Mouse (Mus musculus) frontal cortex, postnatal 14 days (tissue): ENCODE measurements at regions not wholly inside any gene's neighbourhood (a gene's known extent, or its start where the extent isn't known, plus 50 kb on each side); places are given as distances from the start of the nearest gene placed in this dataset.

ENCODE experiments used
- DNase-seq, 2 experiments: peaks; one replicate each; pipeline ENCODE4 v3.0.0; 2022; ENCODE audit warnings: low spot score in 2 of 2

DNA sequence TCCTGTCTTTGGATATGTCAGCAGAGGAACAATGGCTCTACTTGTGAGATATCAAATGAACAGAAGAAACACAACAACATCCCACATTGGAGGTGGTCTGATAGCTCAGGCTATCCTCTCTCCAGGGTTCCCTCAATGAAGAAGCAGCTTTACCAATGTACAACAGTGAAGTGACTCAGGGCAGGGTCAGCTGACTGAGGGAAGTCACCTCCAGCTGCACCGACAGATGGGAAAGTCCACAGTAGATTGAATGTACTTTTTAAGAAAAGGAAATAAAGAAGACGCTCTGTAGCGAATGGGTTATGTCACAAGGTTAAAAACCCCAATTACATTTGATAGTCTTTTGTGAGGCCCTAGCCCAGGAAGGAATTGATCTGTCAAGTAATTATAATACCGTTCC is 62.6 kb upstream of the Tnfaip3 start:
- no peak for DNase-seq

DNA sequence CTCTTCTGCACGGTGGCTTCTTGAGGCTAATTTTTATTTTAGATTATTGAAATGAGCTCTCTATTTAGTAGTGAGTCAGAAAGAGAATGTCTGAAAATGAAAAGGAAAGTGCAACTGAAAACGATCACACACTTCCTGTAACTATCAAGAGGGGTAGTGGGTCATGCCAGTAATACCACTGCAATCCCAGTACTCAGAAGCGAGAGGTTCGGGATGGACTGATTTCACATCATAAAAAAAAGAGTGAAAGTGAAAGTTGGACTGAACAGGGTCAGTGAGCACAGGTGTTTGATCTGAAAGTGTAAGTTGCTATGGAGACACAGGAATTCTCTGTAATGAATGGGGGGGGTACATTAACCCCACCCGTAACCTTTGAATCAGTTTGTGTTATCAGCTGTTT is 52.9 kb upstream of the Tnfaip3 start:
- no peak for DNase-seq

GRCm38 (mm10) chr10:19067623-19068022 is 52.2 kb upstream of the Tnfaip3 start:
- DNase-seq: no peak

DNA sequence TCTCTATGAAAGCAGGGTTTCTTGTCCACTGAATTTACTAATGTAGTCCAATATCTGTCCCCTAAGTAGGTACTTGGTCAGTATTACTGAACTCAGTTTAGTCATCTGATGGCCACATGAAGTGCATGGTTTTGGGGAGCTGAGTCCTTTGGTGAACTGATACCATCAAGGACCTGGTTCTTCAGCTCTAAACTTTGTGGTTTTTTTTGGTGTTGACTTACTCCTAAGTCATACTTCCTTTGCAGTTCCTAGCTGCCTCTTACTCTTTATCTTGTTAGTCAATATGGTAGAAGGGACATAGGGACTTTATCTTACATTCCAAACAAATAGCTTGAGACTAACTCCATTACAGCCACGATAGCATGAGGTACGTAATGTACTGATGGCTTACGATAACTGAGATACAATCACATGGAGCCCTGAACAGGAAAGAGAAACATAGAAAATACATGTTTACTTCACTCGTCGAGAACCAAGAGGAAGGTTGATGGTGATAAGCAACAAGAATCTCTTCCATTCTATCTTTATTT is 51.4 kb upstream of the Tnfaip3 start:
- DNase-seq: no peak
